Mouse (Mus musculus) erythroblast, embryonic 14.5 days (primary cell): ENCODE data around the gene Ddx10. TPM values are rescaled to one million over a fixed set of nuclear protein-coding genes. Genes with fewer than 3 reads are reported as not detected.

Experiments
- H3K27me3 ChIP-seq: 2 replicates; pipeline ENCODE4 v1.6.1; 2012; ENCODE audit warnings: inconsistent platforms; ENCODE audit not compliant: control insufficient read depth
- H3K36me3 ChIP-seq: 2 replicates; pipeline ENCODE4 v1.6.1; 2012; ENCODE audit warnings: mild to moderate bottlenecking, inconsistent platforms; ENCODE audit not compliant: control insufficient read depth
- H3K4me1 ChIP-seq: 2 replicates; pipeline ENCODE4 v1.6.1; 2012; ENCODE audit warnings: inconsistent platforms; ENCODE audit not compliant: control insufficient read depth
- H3K4me3 ChIP-seq: replicated peaks from 2 replicates; pipeline ENCODE3; 2012; ENCODE audit warnings: moderate library complexity, mild to moderate bottlenecking, inconsistent platforms
- H3K9me3 ChIP-seq: 2 replicates; pipeline ENCODE4 v1.6.1; 2012; ENCODE audit warnings: low read length, inconsistent platforms, mixed read lengths; ENCODE audit not compliant: control insufficient read depth
- GATA1 ChIP-seq: IDR thresholded peaks from 2 replicates; pipeline ENCODE4 v1.6.1; 2012; ENCODE audit warnings: low read length, inconsistent platforms, mixed read lengths
- TAL1 ChIP-seq: IDR thresholded peaks from 3 replicates; pipeline ENCODE4 v1.6.1; 2012; ENCODE audit warnings: low read length, inconsistent platforms, mixed read lengths
- polyA plus RNA-seq: library from polyadenylated mRNA; stranded (reverse); fragments of >175 nt; gene quantifications from 2 replicates; pipeline ENCODE4 v1.2.3, GENCODE M21; 2012

Ddx10 gene
- polyA plus RNA-seq, 1 experiment = 0.11 TPM

GRCm38 (mm10) chr9:53101103-53101502 lies 146.8 kb downstream of the Ddx10 start:
- Histone ChIP-seq H3K27me3 (no peaks in the 10 kb centered on the region), H3K4me1 (no peaks in the 10 kb centered on the region), H3K4me3 (no peak overlapping the region), H3K9me3 (no peaks in the 10 kb centered on the region), H3K36me3 (no peaks in the 10 kb centered on the region)
- TF ChIP-seq TAL1 (no peak), GATA1 (no peak)

- Histone ChIP-seq H3K36me3 (no peaks in the 10 kb centered on the region), H3K27me3 (no peaks in the 10 kb centered on the region), H3K9me3 (no peaks in the 10 kb centered on the region), H3K4me3 (no peak overlapping the region), H3K4me1 (no peaks in the 10 kb centered on the region)
- TF ChIP-seq GATA1 (no peak), TAL1 (no peak)
These were observed 152.3 kb downstream of the Ddx10 start for GRCm38 (mm10) chr9:53095319-53096165.

- no peaks in the 10 kb centered on the region for H3K27me3 ChIP-seq
- no peaks in the 10 kb centered on the region for H3K36me3 ChIP-seq
- no peak for TF ChIP-seq GATA1
- no peak for TF ChIP-seq TAL1
These were observed 153.3 kb downstream of the Ddx10 start for GRCm38 (mm10) chr9:53094536-53094935.

GRCm38 (mm10) chr9:53077626-53078025 lies 170.2 kb downstream of the Ddx10 start:
- Histone ChIP-seq H3K4me1 (no peaks in the 10 kb centered on the region), H3K4me3 (no peak overlapping the region), H3K36me3 (no peaks in the 10 kb centered on the region), H3K9me3 (no peaks in the 10 kb centered on the region), H3K27me3 (no peaks in the 10 kb centered on the region)
- no peak for TF ChIP-seq TAL1
- TF ChIP-seq GATA1 = no peak

More at GRCm38 (mm10) chr9:53094536-53094935, 153.3 kb downstream of the Ddx10 start:
- H3K4me3 ChIP-seq = no peak overlapping the region
- no peaks in the 10 kb centered on the region for H3K9me3 ChIP-seq
- H3K4me1 ChIP-seq = no peaks in the 10 kb centered on the region

- no peak overlapping the region for H3K4me3 ChIP-seq
- H3K9me3 ChIP-seq = no peaks in the 10 kb centered on the region
- no peak for TF ChIP-seq GATA1
- no peak for TF ChIP-seq TAL1
- no peaks in the 10 kb centered on the region for H3K36me3 ChIP-seq
- no peaks in the 10 kb centered on the region for H3K27me3 ChIP-seq
- H3K4me1 ChIP-seq = no peaks in the 10 kb centered on the region
These were observed 171.9 kb downstream of the Ddx10 start for GRCm38 (mm10) chr9:53075931-53076330.

GRCm38 (mm10) chr9:53074443-53074842 lies 173.4 kb downstream of the Ddx10 start:
- no peak overlapping the region for H3K4me3 ChIP-seq
- H3K36me3 ChIP-seq = no peaks in the 10 kb centered on the region
- TF ChIP-seq GATA1 (no peak), TAL1 (no peak)
- H3K27me3 ChIP-seq = no peaks in the 10 kb centered on the region
- H3K9me3 ChIP-seq = no peaks in the 10 kb centered on the region
- H3K4me1 ChIP-seq = no peaks in the 10 kb centered on the region

- Histone ChIP-seq H3K9me3 (no peaks in the 10 kb centered on the region), H3K4me1 (no peaks in the 10 kb centered on the region), H3K27me3 (no peaks in the 10 kb centered on the region), H3K4me3 (no peak overlapping the region), H3K36me3 (no peaks in the 10 kb centered on the region)
- TF ChIP-seq GATA1 (no peak), TAL1 (no peak)
These were observed 174.2 kb downstream of the Ddx10 start for GRCm38 (mm10) chr9:53073576-53074112.

GRCm38 (mm10) chr9:53072088-53072487 lies 175.8 kb downstream of the Ddx10 start:
- H3K9me3 ChIP-seq = no peaks in the 10 kb centered on the region
- TF ChIP-seq GATA1 (no peak), TAL1 (no peak)
- H3K27me3 ChIP-seq = no peaks in the 10 kb centered on the region
- no peaks in the 10 kb centered on the region for H3K4me1 ChIP-seq
- no peaks in the 10 kb centered on the region for H3K36me3 ChIP-seq
- no peak overlapping the region for H3K4me3 ChIP-seq

GRCm38 (mm10) chr9:53070875-53071524 lies 176.9 kb downstream of the Ddx10 start:
- H3K4me3 ChIP-seq = no peak overlapping the region
- no peaks in the 10 kb centered on the region for H3K27me3 ChIP-seq
- H3K9me3 ChIP-seq = no peaks in the 10 kb centered on the region
- TF ChIP-seq GATA1 (no peak), TAL1 (no peak)
- no peaks in the 10 kb centered on the region for H3K4me1 ChIP-seq
- no peaks in the 10 kb centered on the region for H3K36me3 ChIP-seq

- Histone ChIP-seq H3K36me3 (no peaks in the 10 kb centered on the region), H3K9me3 (no peaks in the 10 kb centered on the region), H3K27me3 (no peaks in the 10 kb centered on the region), H3K4me3 (no peak overlapping the region), H3K4me1 (no peaks in the 10 kb centered on the region)
- TF ChIP-seq GATA1 = no peak
- TF ChIP-seq TAL1 = no peak
These were observed 179.7 kb downstream of the Ddx10 start for GRCm38 (mm10) chr9:53068166-53068565.
